ENCODE assay signal across 8 mouse cellular contexts in genomic region chr10:18235402-18235747, GRCm38 (mm10). TPM values are rescaled to one million over a fixed set of nuclear protein-coding genes. Genes with fewer than 3 reads are reported as not detected.
DNase-seq lines count a peak whose midpoint lies in the region; ATAC-seq and TF ChIP-seq lines count a peak whose summit lies in the region.

No protein-coding gene starts in this region.

- in situ Hi-C loops in ES-E14 (cut with MboI; ENCODE audit: low sequenced_read_pairs in 2 of 2, unreplicated experiment in 2 of 2): no loop called here

- no peak for ATAC-seq in heart, embryonic 12.5 days (ENCODE audit: insufficient number of reproducible peaks, low FRiP score)
- no peak for ATAC-seq in heart, embryonic 16.5 days (replicated peaks; ENCODE audit: extremely low read depth, insufficient read depth, low FRiP score)

- H3K36me3 ChIP-seq in heart, embryonic 12.5 days: no peaks in the 10 kb centered on the region
- no peaks in the 10 kb centered on the region for H3K36me3 ChIP-seq in ES-E14 (ENCODE audit: control insufficient read depth, insufficient read depth, low read length, poor library complexity, severe bottlenecking)
- no peaks in the 10 kb centered on the region for H3K36me3 ChIP-seq in heart, embryonic 16.5 days (ENCODE audit: control insufficient read depth, insufficient read depth)

- peak overlapping the region; percentile 96 for H3K4me2 ChIP-seq in heart, embryonic 12.5 days
- H3K4me2 ChIP-seq in heart, embryonic 16.5 days (ENCODE audit: low read depth, low read length): peak overlapping the region; percentile 83

- H3K9ac ChIP-seq in heart, embryonic 12.5 days: peak overlapping the region; percentile 65; the same call in 1 of the 2 replicates
- H3K9ac ChIP-seq in ES-E14 (ENCODE audit: insufficient read depth, low read depth, low read length, poor library complexity, severe bottlenecking): peak overlapping the region; percentile 46
- peak overlapping the region; percentile 80 for H3K9ac ChIP-seq in heart, embryonic 16.5 days (ENCODE audit: low read length)

- no peak for DNase-seq in heart, postnatal 36 days
- no peak for DNase-seq in ES-E14 (ENCODE audit: low read depth, low spot score)
- DNase-seq in lung, postnatal 36 days: peak; percentile 12
- DNase-seq in left cerebral cortex, adult 9 months (ENCODE audit: low spot score in 2 of 2): no peak
- DNase-seq in gastrocnemius, postnatal 10 days: no peak
- DNase-seq in layer of hippocampus, adult 9-10 months (ENCODE audit: low spot score): no peak

- H3K27me3 ChIP-seq in heart, embryonic 12.5 days (replicated peaks): no peaks in the 10 kb centered on the region
- no peaks in the 10 kb centered on the region for H3K27me3 ChIP-seq in heart, embryonic 16.5 days (ENCODE audit: control insufficient read depth, insufficient read depth, low read length)

- intact Hi-C loops in heart, postnatal 36 days (cut with DNase I): loop anchor here (2.0 kb wide), 1 partner anchor 83 kb away; the partner anchor contains the start of gene Nhsl1

- H3K4me1 ChIP-seq in heart, embryonic 12.5 days (replicated peaks): peaks cover 5% of the 10 kb centered on the region; the same call in 1 of the 2 replicates
- H3K4me1 ChIP-seq in ES-E14 (ENCODE audit: control insufficient read depth in 2 of 2, insufficient read depth in 2 of 2, low read length in 2 of 2, poor library complexity in 1 of 2): no peaks in the 10 kb centered on the region; a peak in 1 of 4 replicates
- peaks cover 5% of the 10 kb centered on the region; the same call in 1 of the 2 replicates for H3K4me1 ChIP-seq in heart, embryonic 16.5 days (ENCODE audit: control insufficient read depth, insufficient read depth, low read length)

- 14% methylated on average over 14 of the region's 14 CpGs for WGBS in heart, embryonic 12.5 days
- WGBS in heart, embryonic 16.5 days: 9% methylated on average over 14 of the region's 14 CpGs

- H3K9me3 ChIP-seq in heart, embryonic 12.5 days (replicated peaks): no peaks in the 10 kb centered on the region
- H3K9me3 ChIP-seq in ES-E14 (ENCODE audit: control insufficient read depth, insufficient read depth, low read depth, low read length): no peaks in the 10 kb centered on the region; the same call in 1 of the 2 replicates
- no peaks in the 10 kb centered on the region for H3K9me3 ChIP-seq in heart, embryonic 16.5 days (replicated peaks; ENCODE audit: control insufficient read depth, low read length)

- peak overlapping the region; percentile 79 for H3K4me3 ChIP-seq in heart, embryonic 12.5 days
- peak overlapping the region; percentile 95 to 100 for H3K4me3 ChIP-seq in ES-E14 (ENCODE audit: insufficient read depth in 1 of 2, low read depth in 1 of 2, low read length in 2 of 2, poor library complexity in 1 of 2, severe bottlenecking in 1 of 2)
- peak overlapping the region; percentile 81 for H3K4me3 ChIP-seq in heart, embryonic 16.5 days (ENCODE audit: low read length)

- H3K27ac ChIP-seq in heart, embryonic 12.5 days (ENCODE audit: poor library complexity, severe bottlenecking): no peak overlapping the region
- H3K27ac ChIP-seq in ES-E14 (ENCODE audit: insufficient read depth, low read depth, low read length, poor library complexity, severe bottlenecking): no peak overlapping the region
- H3K27ac ChIP-seq in heart, embryonic 16.5 days (ENCODE audit: low read length): no peak overlapping the region

TF ChIP-seq in ES-E14, 5 proteins besides CTCF, POLR2A, EP300 and RAD21:
- no peak for TF ChIP-seq ZC3H11A (IDR thresholded peaks at IDR 0.05; ENCODE audit: borderline replicate concordance, low read depth, low read length)
- no peak for TF ChIP-seq CHD2 (IDR thresholded peaks at IDR 0.05; ENCODE audit: low read depth, low read length)
- no peak for TF ChIP-seq ZNF384 (IDR thresholded peaks at IDR 0.05; ENCODE audit: low read depth, low read length)
- TF ChIP-seq MAFK (IDR thresholded peaks at IDR 0.05; ENCODE audit: insufficient read depth, low read depth, low read length): no peak
- no peak for TF ChIP-seq HCFC1 (IDR thresholded peaks at IDR 0.05; ENCODE audit: borderline replicate concordance, insufficient read depth, low read length)

RNA-seq across cellular contexts. Expression of gene Ccdc28a, which starts 0.6 kb away (rescaled TPM):
- 7.9 and 11.4 TPM in 2 replicates for polyA plus RNA-seq in heart, embryonic 12.5 days (2016; fragmentation: Nextera tagmentation; extraction: Ambion mirVana)
- 10 to 100 TPM; 15.0 to 16.1 TPM for total RNA-seq in heart, postnatal 36 days (2021)
- 6.6 and 8.8 TPM in 2 replicates for total RNA-seq in ES-E14 (2012; rRNA removed)
- polyA plus RNA-seq in heart, embryonic 16.5 days (2015; fragmentation: Nextera tagmentation; extraction: Ambion mirVana): 8.6 and 10.9 TPM in 2 replicates
- 1 to 10 TPM; 5.4 to 5.8 TPM for total RNA-seq in gastrocnemius, postnatal 10 days (2021)

RNA-seq across cellular contexts. Expression of gene Ect2l, which starts 24.7 kb away (rescaled TPM):
- 0.37 TPM in 1 of 2 replicates, not detected in the other for polyA plus RNA-seq in heart, embryonic 12.5 days (2016; fragmentation: Nextera tagmentation; extraction: Ambion mirVana)
- not detected for total RNA-seq in heart, postnatal 36 days (2021)
- not detected in 2 replicates for total RNA-seq in ES-E14 (2012; rRNA removed)
- 0.27 and 0.32 TPM in 2 replicates for polyA plus RNA-seq in heart, embryonic 16.5 days (2015; fragmentation: Nextera tagmentation; extraction: Ambion mirVana)
- total RNA-seq in gastrocnemius, postnatal 10 days (2021): under 1 TPM; 0.34 to 0.49 TPM
